Mouse (Mus musculus) 416B (cell line): ENCODE measurements at regions not wholly inside any gene's neighbourhood (a gene's known extent, or its start where the extent isn't known, plus 50 kb on each side); places are given as distances from the start of the nearest gene placed in this dataset.
A peak's percentile ranks its signal among the peaks of the same experiment; 100 is the strongest.
"Not testable (repeated sequence)": the region's sequence is repeated elsewhere in the genome, so short reads cannot be mapped to it uniquely, and the experiment has no call there.

Experiments used
- DNase-seq: peaks from one replicate; pipeline ENCODE4 v3.0.0; 2011; ENCODE audit warnings: low read depth

DNA sequence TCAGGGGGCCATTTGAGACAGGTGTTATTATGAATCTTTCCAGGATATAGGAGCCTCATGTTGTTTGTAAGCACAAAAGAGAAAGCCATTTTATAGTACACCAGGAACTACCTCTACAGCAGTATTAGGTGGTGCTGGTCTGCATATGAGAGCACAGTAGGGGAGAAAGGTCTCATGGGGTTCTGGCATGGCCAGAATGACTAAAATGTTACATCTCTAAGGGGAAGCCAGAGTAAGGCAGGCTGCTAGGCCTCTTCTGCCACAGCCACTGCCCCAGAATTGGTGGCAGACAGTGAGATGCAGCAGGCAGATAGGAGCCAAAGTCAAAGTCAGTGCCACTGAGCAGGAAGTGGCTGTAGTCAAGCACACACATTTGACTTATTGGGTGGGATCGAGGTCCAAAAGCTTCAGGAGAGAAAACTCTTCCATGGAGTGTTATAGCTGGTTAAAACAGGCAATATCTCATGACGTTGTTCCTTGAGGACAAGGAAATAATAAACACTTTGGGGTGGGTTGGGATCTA, 147.2 kb downstream of the Hira start:
- no peak for DNase-seq

DNA sequence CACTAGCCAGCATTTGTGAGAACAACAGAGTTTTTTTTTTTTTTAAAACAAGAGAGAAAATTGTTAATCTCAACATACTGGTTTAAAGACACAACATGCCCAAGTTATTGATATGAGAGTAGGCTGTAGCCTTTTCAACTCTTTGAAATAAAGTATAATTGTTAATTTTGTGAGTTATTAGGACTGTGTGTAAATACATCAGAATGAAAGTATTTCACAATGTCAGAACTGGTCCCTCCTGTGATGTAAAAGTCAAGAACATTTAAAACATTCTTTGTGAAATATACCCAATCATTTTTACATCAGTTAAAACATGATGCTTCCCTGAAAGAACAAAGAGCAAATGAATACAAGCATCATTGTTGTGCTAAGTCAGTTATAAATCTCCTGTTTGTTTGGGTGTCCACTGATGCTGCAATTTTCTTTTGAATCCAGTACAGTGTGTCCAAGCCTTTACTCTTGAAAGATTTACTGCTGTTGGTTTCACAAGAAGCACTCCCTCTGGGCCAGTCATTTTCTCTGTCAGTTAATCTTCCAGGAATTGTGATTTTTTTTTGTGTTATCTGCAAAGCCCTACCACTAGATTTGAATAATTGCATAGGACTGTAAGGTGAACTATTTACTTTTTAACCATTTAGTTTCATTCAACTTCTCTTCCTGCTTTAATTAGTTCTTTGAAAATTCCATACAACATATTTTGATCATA, 148.5 kb downstream of the Hira start:
- DNase-seq: no peak

DNA sequence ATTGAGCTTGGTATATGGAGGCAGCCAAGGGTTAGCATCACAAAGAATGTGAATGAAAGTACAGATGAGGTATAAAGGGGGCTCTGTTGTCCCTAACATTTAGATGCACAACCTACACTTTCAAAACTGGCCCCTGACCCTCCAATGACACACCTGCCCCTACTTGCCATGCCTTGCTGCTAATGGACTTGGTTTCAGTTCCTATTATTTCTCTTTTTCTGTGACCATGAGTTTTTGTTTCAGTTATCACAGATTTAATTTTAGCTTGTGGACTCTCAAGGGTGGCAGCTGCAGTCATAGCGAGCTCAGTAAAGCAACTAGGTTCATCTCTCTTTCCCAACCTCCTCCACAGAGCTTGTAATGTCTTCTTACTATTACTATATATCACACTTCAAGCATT, 150.3 kb downstream of the Hira start:
- no peak for DNase-seq

DNA sequence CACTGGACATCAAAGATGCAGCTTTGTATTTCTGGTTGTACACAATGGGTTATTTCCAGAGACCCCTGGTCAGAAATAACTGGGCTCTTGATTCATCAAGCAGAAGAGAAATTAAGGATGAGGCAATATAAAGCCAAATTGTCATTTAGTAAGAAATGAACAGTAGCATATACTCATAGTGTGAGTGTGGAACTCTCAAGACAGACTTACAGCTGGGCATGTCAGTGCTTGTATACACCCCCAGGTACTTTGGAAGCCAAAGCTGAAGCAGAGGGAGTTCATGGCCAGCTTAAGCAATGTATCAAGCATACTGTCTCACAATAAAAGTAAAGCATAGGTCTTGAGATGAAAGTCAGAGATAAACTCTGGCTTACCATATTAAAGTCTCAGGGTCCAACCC, 155.7 kb downstream of the Hira start:
- DNase-seq: no peak

- no peak for DNase-seq
These were observed 158.9 kb downstream of the Hira start for GRCm38 (mm10) chr16:19035781-19036180.

- no peak for DNase-seq
These were observed 160.8 kb downstream of the Hira start for GRCm38 (mm10) chr16:19037681-19038080.

DNA sequence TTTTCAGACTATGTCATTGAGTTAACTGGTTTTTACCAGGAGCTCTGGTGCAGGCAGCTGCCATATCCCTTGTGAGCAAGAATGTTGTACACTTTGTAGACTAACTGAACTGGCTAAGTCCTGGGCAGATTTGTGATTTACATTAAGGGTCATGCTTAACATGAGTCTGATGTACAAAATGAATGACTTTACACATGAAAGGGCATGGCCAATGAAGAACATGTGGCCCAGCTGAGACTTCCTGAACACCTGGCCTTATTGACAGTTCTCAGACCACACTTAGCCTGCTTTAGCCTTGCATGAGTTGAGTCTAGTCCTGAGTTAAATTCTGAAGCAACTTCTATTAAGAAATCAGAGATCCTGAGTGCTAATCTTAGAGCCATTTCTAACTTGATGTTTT, 176.0 kb downstream of the Hira start:
- DNase-seq: no peak

GRCm38 (mm10) chr16:19060343-19060742, 183.5 kb downstream of the Hira start:
- DNase-seq: no peak

GRCm38 (mm10) chr16:19061796-19062195, 185.0 kb downstream of the Hira start:
- no peak for DNase-seq

GRCm38 (mm10) chr16:19062557-19063400, 185.9 kb downstream of the Hira start:
- no peak for DNase-seq

DNA sequence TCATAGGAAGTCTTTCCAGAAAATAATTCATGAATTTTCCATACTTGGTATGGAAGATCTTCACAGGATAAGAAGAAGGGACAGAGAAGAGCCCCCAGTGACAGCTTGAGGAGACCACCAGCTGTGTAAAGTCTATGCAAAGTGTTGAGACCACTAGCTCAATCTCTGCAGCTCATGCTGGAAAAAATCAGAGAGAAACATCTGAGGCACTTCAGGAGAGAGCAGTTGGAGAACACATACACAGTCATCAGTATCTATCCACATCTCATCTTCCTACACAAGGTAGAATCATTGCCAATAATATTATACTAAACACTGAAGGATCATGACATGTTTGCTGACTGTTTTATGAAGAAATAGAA, 186.5 kb downstream of the Hira start:
- DNase-seq: no peak

DNA sequence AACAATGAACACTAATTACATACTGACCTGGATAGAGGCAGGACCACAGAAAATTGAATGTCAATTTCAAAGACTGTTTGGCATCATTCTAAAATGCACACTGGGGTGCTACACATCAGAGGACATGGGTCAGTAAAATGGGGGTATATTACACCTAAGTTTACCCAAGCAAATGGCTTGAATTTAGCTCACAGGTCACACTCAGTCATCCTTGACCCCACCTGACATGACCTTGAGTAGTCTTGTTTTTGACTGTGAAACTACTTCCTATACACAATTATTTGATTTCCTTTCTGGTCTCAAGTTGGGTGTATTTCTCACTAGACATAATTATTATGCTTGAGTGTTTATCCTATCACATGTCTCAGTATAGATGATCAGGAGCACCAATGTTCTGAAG, 187.6 kb downstream of the Hira start:
- no peak for DNase-seq

DNA sequence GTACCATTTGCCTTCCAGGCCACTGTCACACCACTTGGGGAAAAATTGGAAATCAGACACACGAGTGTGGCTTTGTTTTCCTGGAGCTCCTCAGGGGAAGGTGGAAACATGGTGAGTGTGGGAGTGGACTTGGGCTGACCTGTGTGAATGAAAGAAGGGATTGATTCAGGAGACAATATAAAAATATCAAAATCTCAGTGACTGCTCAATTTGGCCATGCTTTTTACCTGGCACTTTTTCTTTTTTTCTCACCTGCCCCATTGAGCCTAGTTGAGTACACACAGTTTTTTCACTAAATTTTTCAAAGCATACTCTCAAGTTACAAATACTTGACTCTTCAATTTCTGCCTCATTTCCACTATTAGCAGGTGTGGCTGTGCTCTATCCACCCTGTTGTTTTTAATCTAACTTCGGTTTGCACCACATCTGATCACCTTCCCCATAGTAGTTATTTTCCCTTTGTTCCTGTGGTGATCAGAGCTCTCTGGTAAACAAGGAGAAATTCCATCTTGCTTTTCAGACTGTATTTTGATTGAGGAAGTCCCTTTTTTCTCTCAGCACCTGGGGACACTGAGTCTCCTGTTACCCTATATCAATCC, 188.8 kb downstream of the Hira start:
- no peak for DNase-seq

- no peak for DNase-seq
These were observed 190.0 kb downstream of the Hira start for GRCm38 (mm10) chr16:19066700-19067310.

DNA sequence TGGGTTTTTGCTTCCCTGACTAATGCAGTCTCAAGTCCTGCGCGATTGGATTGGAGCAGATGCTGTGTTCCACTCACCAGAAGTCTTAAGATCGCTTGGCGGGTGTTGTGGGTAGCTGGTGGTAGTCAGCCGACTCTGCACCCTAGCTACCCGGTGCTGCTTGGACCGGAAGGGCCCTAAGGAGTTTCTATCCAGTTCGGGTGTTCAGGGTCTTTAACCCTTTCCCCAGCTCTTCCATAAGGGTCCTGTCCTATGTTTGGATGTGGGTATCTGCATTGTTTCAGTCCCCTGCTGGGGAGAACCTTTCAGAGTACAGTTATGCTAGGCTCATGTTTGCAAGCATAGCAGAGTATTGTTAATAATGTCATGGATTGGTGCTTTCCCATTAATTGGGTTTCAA, 206.7 kb downstream of the Hira start:
- DNase-seq: not testable (repeated sequence)

DNA sequence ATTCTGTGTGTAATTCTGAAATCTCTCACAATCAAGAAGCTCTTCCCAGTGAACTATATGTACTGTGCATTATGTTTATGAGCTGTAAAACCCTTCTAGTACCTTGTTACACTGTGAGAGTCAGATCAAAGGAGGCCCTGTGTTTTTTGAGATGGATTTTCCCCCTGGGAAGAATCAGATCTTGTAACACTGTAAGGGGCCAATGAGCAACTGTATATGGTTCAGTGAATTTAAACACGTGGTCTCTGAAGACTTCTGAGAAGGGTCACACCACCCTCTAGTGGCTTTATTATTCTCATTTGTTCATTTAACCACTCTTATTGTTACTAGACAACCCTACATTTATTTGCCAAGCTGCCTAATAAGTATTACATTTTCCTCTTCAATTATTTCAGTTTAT, 211.1 kb downstream of the Hira start:
- DNase-seq: peak; percentile 39
